Mouse (Mus musculus): Measurements from ENCODE around the gene Gpr61. TPM values are rescaled to one million over a fixed set of nuclear protein-coding genes. Genes with fewer than 3 reads are reported as not detected.

Gpr61 gene
- polyA plus RNA-seq, 1 experiment, result not detected

DNA sequence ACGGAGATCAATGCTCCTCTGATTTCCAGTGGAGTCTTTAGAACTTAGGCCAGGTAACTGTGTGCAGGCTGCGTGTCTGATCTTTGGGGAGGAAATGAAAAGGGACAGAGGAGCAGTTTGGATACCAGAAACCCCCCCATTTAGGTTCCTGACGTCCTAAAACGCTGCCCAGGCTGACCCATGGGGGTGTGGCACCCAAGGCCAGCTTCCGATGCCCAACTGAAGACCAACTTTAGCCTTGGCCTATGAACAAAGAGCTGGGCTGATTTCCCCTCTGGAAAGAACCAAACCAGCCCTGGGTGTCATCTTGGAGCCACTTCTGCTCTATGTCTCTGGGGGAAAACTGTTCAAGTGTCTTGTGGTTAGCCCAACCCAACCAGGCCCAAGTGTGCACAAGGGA is 9.4 kb upstream of the Gpr61 start:
- Histone ChIP-seq H3K4me3 (ENCODE audit: insufficient read depth, low read depth, low read length) (no peak overlapping the region), H3K27ac (replicated peaks; ENCODE audit: low read depth, low read length) (no peak overlapping the region), H3K4me1 (ENCODE audit: control insufficient read depth, insufficient read depth, insufficient read length, low read length) (no peaks in the 10 kb centered on the region; the same call in 1 of the 2 replicates)

GRCm38 (mm10) chr3:108158383-108159037 is 3.8 kb upstream of the Gpr61 start:
- H3K27ac ChIP-seq (replicated peaks; ENCODE audit: low read depth, low read length), result no peak overlapping the region
- no peaks in the 10 kb centered on the region for H3K4me1 ChIP-seq (ENCODE audit: control insufficient read depth, insufficient read depth, insufficient read length, low read length)
- no peak overlapping the region for H3K4me3 ChIP-seq (ENCODE audit: insufficient read depth, low read depth, low read length)

GRCm38 (mm10) chr3:108152290-108152689 is 2.4 kb downstream of the Gpr61 start:
- Histone ChIP-seq H3K4me3 (ENCODE audit: insufficient read depth, low read depth, low read length) (no peak overlapping the region), H3K27ac (replicated peaks; ENCODE audit: low read depth, low read length) (no peak overlapping the region), H3K4me1 (ENCODE audit: control insufficient read depth, insufficient read depth, insufficient read length, low read length) (no peaks in the 10 kb centered on the region)

DNA sequence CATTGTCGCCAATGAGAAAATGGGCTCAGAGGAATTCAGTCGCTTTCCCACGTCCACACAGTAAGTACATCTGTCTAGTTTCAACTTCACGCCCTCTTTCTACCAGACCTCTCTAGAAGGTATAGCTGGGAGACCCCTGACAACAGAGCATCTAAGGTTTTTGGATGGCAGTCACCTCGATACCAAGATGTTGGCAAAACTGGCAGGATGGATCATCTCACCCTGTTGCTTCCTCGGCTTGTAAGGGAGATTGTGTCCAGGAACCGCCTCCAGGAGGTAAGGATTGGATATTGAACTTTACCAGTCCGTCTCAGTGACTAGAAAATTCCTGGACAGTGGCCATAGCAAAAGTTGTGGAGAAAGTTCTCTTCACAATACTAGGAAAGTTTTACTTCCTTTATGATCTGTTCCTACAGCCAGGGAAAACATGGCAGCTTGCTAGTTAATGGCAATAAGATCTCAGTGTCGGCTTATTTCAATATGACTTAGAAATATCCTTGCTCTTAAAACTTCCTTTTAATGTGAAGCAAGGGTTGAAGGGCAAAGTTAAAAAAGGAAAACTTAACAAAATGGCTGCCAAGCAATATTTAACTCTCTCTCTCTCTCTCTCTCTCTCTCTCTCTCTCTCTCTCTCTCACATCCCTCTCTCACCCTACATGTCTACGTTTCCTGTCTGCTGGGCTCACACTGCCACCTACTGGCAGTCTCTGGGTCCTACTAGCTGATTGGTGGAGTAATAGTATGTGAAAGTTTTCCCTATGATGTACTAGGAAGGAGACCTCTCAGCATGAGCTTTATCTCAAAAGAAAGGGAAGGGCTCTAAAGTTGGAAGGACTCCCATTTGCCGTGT is 7.1 kb downstream of the Gpr61 start:
- no peaks in the 10 kb centered on the region for H3K4me1 ChIP-seq (ENCODE audit: control insufficient read depth, insufficient read depth, insufficient read length, low read length)
- no peak overlapping the region for H3K4me3 ChIP-seq (ENCODE audit: insufficient read depth, low read depth, low read length)
- no peak overlapping the region for H3K27ac ChIP-seq (replicated peaks; ENCODE audit: low read depth, low read length)

DNA sequence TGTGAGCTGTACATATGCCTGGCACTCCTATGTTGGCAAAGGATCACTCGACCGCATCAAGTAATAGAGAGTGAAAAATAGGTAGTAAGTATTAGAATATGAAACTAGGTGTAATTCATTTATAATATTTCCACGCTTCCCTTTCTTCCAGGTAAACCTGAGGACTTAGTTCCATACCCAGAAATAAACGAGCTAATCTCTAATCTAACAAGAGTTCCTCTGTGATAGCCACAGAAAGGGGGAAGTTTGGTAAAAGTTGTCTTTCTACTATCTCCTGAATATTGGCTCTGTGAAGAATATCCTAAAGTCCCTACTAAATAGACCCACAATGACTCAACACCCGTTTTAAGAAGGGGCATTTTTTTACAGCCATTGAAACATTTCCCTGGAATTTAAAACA is 8.0 kb downstream of the Gpr61 start:
- H3K4me1 ChIP-seq (ENCODE audit: control insufficient read depth, insufficient read depth, insufficient read length, low read length), result no peaks in the 10 kb centered on the region
- H3K4me3 ChIP-seq (ENCODE audit: insufficient read depth, low read depth, low read length), result peak overlapping the region; percentile 96
- 0 out of 2 replicates have a peak overlapping the region, but pooled peaks have one; percentile 26 for H3K27ac ChIP-seq (replicated peaks; ENCODE audit: low read depth, low read length)

DNA sequence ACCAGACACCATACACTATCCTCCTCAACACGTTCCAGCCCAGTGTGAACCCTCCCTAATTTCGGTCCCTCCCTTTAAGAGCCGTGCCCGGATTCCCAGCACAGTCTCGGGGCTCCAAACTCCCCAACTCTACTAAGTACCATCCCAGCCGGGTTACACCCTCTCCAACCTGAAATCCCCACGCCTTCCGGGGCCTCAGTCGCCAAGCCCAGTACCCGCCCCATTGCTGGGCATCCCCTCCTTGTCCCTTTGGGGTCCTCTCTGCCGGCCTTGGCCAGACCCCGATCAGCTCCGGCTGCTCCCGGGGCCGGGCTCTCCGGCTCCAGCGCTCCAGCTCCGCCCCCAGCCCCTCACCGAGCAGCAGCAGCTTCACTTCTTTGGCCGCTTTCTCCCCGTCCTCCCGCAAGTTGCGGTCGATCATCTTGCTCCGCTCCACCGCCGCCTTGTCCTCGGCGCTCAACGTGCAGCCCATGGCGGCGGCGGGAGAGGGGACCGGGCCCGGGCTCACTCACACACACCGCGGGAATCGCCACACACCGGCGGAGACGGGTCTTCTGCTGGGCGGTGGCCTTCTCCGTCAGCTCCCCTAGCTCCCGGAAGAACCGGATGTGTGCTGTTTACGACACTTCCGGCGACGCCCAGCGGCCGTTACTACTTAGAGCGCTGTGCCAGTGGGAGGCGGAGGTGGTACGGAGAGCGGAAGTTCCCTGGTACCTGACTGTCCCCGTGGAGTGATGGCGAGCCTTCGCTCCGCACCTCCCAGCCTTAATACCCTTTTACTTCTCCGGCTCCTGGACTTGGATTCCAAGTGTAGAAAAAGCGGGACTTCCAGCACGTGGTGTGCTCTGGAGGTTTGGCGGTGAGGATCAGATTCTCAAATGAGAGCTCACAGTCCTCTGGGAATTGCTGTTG is 8.9 kb downstream of the Gpr61 start, which contains the start of gene Gnai3:
Gene Gnai3, minus strand, starts transcription at position 613 of the 912 bp plus-strand sequence.
- Histone ChIP-seq H3K27ac (replicated peaks; ENCODE audit: low read depth, low read length) (peak within 1 kb of the TSS; percentile 85), H3K4me1 (ENCODE audit: control insufficient read depth, insufficient read depth, insufficient read length, low read length) (no peaks in the 10 kb centered on the region), H3K4me3 (ENCODE audit: insufficient read depth, low read depth, low read length) (peak within 1 kb of the TSS; percentile 96)

DNA sequence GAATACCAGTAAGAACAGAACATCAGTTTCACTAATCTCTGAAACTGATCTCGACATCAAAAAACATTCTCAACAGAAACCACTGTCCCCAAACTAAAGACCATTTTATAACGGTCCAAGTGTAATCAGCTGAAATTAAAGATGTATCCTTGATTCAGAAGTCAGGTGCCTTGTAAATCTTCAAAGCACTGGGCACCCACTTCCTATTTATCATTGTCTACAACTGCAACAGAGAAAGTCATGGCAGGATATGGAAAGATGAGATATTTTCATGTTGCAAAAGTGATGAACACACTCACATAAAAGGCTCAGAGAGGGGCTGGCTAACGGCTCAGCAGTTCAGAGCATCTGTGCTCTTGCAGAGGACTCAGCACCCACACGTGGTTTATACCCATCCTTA is 13.9 kb downstream of the Gpr61 start:
- no peak overlapping the region for H3K4me3 ChIP-seq (ENCODE audit: insufficient read depth, low read depth, low read length)
- no peak overlapping the region for H3K27ac ChIP-seq (replicated peaks; ENCODE audit: low read depth, low read length)
- peaks cover 4% of the 10 kb centered on the region for H3K4me1 ChIP-seq (ENCODE audit: control insufficient read depth, insufficient read depth, insufficient read length, low read length)

GRCm38 (mm10) chr3:108139113-108139512 is 15.6 kb downstream of the Gpr61 start:
- Histone ChIP-seq H3K4me3 (ENCODE audit: insufficient read depth, low read depth, low read length) (no peak overlapping the region), H3K4me1 (ENCODE audit: control insufficient read depth, insufficient read depth, insufficient read length, low read length) (peaks cover 4% of the 10 kb centered on the region), H3K27ac (replicated peaks; ENCODE audit: low read depth, low read length) (no peak overlapping the region)

- H3K4me3 ChIP-seq (ENCODE audit: insufficient read depth, low read depth, low read length), result no peak overlapping the region
Observed at GRCm38 (mm10) chr3:108134701-108135100, 20.0 kb downstream of the Gpr61 start.

GRCm38 (mm10) chr3:108132484-108132883 is 22.2 kb downstream of the Gpr61 start:
- no peak overlapping the region for H3K4me3 ChIP-seq (ENCODE audit: insufficient read depth, low read depth, low read length)
- H3K4me1 ChIP-seq (ENCODE audit: control insufficient read depth, insufficient read depth, insufficient read length, low read length), result peaks cover 2% of the 10 kb centered on the region
- H3K27ac ChIP-seq (replicated peaks; ENCODE audit: low read depth, low read length), result no peak overlapping the region

More at GRCm38 (mm10) chr3:108134701-108135100, 20.0 kb downstream of the Gpr61 start:
- Histone ChIP-seq H3K4me1 (ENCODE audit: control insufficient read depth, insufficient read depth, insufficient read length, low read length) (peaks cover 6% of the 10 kb centered on the region), H3K27ac (replicated peaks; ENCODE audit: low read depth, low read length) (no peak overlapping the region)

GRCm38 (mm10) chr3:108131821-108132220 is 22.9 kb downstream of the Gpr61 start:
- no peak overlapping the region for H3K4me3 ChIP-seq (ENCODE audit: insufficient read depth, low read depth, low read length)
- H3K4me1 ChIP-seq (ENCODE audit: control insufficient read depth, insufficient read depth, insufficient read length, low read length), result peaks cover 2% of the 10 kb centered on the region
- H3K27ac ChIP-seq (replicated peaks; ENCODE audit: low read depth, low read length), result no peak overlapping the region

DNA sequence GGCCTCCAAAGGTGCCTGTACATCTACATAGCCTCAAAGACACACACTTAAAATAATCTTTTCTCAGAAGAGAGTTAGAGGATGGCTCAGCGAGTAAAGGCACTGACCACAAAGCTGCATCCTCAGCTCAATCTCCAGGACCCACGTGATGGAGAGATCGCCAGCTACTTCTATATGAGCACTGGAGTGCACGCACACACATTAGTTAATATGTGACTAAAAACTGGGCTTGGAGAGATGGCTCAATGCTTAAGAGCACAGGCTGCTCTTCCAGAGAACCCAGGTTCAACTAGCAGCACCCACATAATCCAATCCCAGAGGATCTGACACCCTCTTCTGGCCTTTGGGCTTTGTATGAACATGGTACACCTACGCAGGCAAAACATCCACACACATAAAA is 23.5 kb downstream of the Gpr61 start:
- Histone ChIP-seq H3K4me3 (ENCODE audit: insufficient read depth, low read depth, low read length) (no peak overlapping the region), H3K4me1 (ENCODE audit: control insufficient read depth, insufficient read depth, insufficient read length, low read length) (peaks cover 2% of the 10 kb centered on the region), H3K27ac (replicated peaks; ENCODE audit: low read depth, low read length) (no peak overlapping the region)

DNA sequence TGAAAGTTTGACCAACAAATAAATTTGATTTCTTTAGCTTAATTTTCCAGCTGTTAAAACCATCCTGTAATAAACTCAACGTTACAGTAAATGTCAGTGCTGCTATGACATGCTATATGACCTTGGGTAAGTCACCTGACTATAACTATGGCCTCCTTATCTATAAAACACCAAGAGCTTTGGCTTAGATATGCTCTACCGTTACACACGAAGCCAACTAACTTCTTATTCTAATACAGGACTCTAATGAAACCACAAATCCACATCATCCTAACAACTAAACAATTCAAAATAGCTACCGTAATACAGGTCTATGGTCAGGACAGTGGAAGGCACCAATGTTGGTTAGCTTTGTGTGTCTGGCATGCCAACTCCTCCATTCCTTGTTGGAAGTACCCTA is 24.9 kb downstream of the Gpr61 start:
- Histone ChIP-seq H3K4me1 (ENCODE audit: control insufficient read depth, insufficient read depth, insufficient read length, low read length) (peaks cover 2% of the 10 kb centered on the region), H3K27ac (replicated peaks; ENCODE audit: low read depth, low read length) (no peak overlapping the region), H3K4me3 (ENCODE audit: insufficient read depth, low read depth, low read length) (no peak overlapping the region)

GRCm38 (mm10) chr3:108129367-108129766 is 25.3 kb downstream of the Gpr61 start:
- Histone ChIP-seq H3K27ac (replicated peaks; ENCODE audit: low read depth, low read length) (no peak overlapping the region), H3K4me1 (ENCODE audit: control insufficient read depth, insufficient read depth, insufficient read length, low read length) (peaks cover 2% of the 10 kb centered on the region), H3K4me3 (ENCODE audit: insufficient read depth, low read depth, low read length) (no peak overlapping the region)

DNA sequence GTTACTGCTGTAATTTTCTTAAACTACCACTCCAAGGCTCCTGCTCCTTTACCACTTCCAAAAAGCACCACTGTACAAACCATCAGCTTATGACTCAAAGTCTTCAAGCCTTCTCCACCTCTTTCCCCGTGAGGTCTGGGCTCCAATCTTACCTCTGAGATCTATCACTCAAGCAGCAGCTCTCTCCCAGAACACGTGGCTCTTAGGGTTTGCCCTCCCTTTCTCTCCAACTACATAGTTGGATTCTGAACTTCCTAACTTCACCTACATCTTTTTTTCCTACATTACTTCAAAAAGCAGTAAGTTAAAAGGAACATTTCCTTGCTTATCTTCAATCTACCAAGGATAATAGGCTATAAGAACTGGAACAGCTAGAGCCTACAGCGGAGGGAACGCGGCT is 26.2 kb downstream of the Gpr61 start:
- H3K4me3 ChIP-seq (ENCODE audit: insufficient read depth, low read depth, low read length), result no peak overlapping the region
- H3K4me1 ChIP-seq (ENCODE audit: control insufficient read depth, insufficient read depth, insufficient read length, low read length), result peaks cover 2% of the 10 kb centered on the region
- H3K27ac ChIP-seq (replicated peaks; ENCODE audit: low read depth, low read length), result no peak overlapping the region
